Mouse (Mus musculus) forebrain, embryonic 16.5 days (tissue): ENCODE measurements around the gene Tnxb. TPM values are rescaled to one million over a fixed set of nuclear protein-coding genes. Genes with fewer than 3 reads are reported as not detected.
"Not testable (repeated sequence)": the region's sequence is repeated elsewhere in the genome, so short reads cannot be mapped to it uniquely, and the experiment has no call there.

Source experiments
- ATAC-seq: fragments of 200-750 bp; cut with Nextera tagmentation; 2 replicates; pipeline ENCODE4 v1.8.0; 2017; ENCODE audit warnings: mild to moderate bottlenecking, moderate library complexity
- H3K27ac ChIP-seq: fragments of 300-500 bp; sonication (generic); 2 replicates; pipeline ENCODE4 v1.5.1; 2014; ENCODE audit warnings: low read length, control low read depth
- H3K27me3 ChIP-seq: fragments of 300-500 bp; sonication (generic); replicated peaks from 2 replicates; pipeline ENCODE4 v1.6.1; 2014; ENCODE audit warnings: low read length; ENCODE audit not compliant: control insufficient read depth, insufficient read depth
- H3K36me3 ChIP-seq: fragments of 300-500 bp; sonication (generic); 2 replicates; pipeline ENCODE4 v1.6.1; 2014; ENCODE audit not compliant: control insufficient read depth, insufficient read depth
- H3K4me1 ChIP-seq: fragments of 300-500 bp; sonication (generic); replicated peaks from 2 replicates; pipeline ENCODE4 v1.6.1; 2014; ENCODE audit warnings: low read length; ENCODE audit not compliant: control insufficient read depth, insufficient read depth
- H3K4me2 ChIP-seq: fragments of 300-500 bp; sonication (generic); 2 replicates; pipeline ENCODE4 v1.6.1; 2014; ENCODE audit warnings: mild to moderate bottlenecking, low read length, control low read depth
- H3K4me3 ChIP-seq: fragments of 300-500 bp; sonication (generic); replicated peaks from 2 replicates; pipeline ENCODE4 v1.5.1; 2014; ENCODE audit warnings: mild to moderate bottlenecking, low read length, control low read depth
- H3K9ac ChIP-seq: fragments of 300-500 bp; sonication (generic); replicated peaks from 2 replicates; pipeline ENCODE4 v1.6.1; 2014; ENCODE audit warnings: low read depth, low read length, control low read depth
- H3K9me3 ChIP-seq: fragments of 300-500 bp; sonication (generic); 2 replicates; pipeline ENCODE4 v1.6.1; 2016; ENCODE audit warnings: low read length; ENCODE audit not compliant: control insufficient read depth
- WGBS: fragments of 180-500 bp; shearing (Covaris S2); extraction: QIAGEN DNeasy Blood & Tissue Kit; methylation state at CpG from one replicate; pipeline ENCODE4 v1.1.7; 2014; 5-methylcytosine and 5-hydroxymethylcytosine counted together
- polyA plus RNA-seq: library from polyadenylated mRNA; unstranded; fragments of >200 nt; fragmentation: Nextera tagmentation; extraction: Ambion mirVana; gene quantifications from 2 replicates; pipeline ENCODE4 v1.2.1, GENCODE M21; 2015

Gene Tnxb
- polyA plus RNA-seq, 1 experiment from 2014 or later, result 0.08 TPM

- ATAC-seq, H3K27me3 ChIP-seq, H3K4me3 ChIP-seq, H3K9ac ChIP-seq, H3K36me3 ChIP-seq, H3K4me1 ChIP-seq, H3K9me3 ChIP-seq, H3K4me2 ChIP-seq, H3K27ac ChIP-seq: not testable (repeated sequence)
- WGBS, result 87% methylated on average over 11 of the region's 11 CpGs
Observed at GRCm38 (mm10) chr17:34729155-34729554, 58.8 kb downstream of the Tnxb start.

DNA sequence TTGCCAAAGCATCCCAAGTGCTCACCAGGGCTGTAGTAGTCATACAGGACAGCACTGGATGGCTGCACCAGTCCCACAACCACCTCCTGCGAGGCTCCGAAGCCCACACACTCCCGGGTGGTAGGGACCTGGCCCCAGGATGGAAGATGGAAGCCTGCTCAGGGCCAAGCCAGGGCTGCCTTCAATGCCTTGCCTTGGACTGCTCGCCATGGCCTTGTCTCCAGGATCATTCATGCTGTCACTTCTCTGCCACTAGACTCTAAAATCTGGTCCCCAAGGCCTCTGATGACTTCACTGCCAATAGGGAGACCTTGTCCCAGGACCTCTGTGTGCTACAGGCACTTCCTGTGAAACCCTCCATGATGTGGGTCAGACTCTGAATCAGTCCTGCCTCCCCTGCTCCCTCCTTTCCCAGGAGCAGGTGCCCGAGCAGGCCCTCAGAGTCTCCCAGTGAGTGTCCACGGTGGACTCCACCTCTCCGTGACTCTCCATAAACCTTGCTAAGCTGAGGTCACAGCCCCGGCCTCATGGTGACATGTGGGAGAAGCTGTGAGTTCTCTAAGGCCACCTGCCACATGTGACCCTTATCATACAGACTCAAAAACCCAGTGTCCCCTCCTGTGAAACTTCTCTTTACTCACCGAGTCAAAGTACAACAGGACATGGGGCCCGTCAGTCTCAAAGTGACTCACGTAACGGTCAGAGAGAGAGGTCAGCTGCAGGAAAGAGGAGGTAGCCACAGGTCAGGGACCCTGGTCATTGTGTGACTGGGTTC lies 59.6 kb downstream of the Tnxb start:
- H3K9ac ChIP-seq, H3K4me2 ChIP-seq, H3K9me3 ChIP-seq, H3K36me3 ChIP-seq, H3K4me1 ChIP-seq, ATAC-seq, H3K4me3 ChIP-seq, H3K27ac ChIP-seq, H3K27me3 ChIP-seq: not testable (repeated sequence)
- 86% methylated on average over 10 of the region's 12 CpGs for WGBS

DNA sequence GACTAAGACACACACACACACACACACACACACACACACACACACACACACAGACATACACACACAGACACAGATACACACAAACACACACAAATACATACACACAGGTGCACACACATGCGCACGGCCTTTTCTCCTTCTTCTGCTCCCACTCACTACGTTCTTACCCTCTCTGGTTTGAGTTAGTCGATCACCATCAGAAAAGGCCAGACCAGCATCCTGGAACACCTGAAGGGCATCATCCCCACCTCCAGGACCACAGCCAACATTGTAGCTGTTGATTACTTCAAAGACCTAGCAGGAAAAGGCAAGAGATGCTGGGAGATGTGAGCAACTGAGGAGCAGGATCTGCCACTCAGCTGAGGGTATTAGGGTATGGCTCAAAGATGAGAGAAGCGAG lies 67.1 kb downstream of the Tnxb start:
- H3K36me3 ChIP-seq, ATAC-seq, H3K9ac ChIP-seq, H3K9me3 ChIP-seq, H3K4me3 ChIP-seq, H3K4me2 ChIP-seq, H3K27me3 ChIP-seq, H3K4me1 ChIP-seq, H3K27ac ChIP-seq: not testable (repeated sequence)
- 78% methylated on average over 5 of the region's 5 CpGs for WGBS

- not testable (repeated sequence) for H3K4me3 ChIP-seq, H3K36me3 ChIP-seq, H3K9ac ChIP-seq, H3K9me3 ChIP-seq, ATAC-seq, H3K27me3 ChIP-seq, H3K27ac ChIP-seq, H3K4me2 ChIP-seq, H3K4me1 ChIP-seq
- WGBS, result 87% methylated on average over 7 of the region's 7 CpGs
Observed at GRCm38 (mm10) chr17:34739708-34740107, 69.4 kb downstream of the Tnxb start.

GRCm38 (mm10) chr17:34740280-34740679 lies 69.9 kb downstream of the Tnxb start:
- Histone ChIP-seq H3K4me2 (no peak overlapping the region), H3K9me3 (no peaks in the 10 kb centered on the region), H3K36me3 (no peaks in the 10 kb centered on the region), H3K27ac (no peak overlapping the region), H3K9ac (no peak overlapping the region), H3K27me3 (no peaks in the 10 kb centered on the region), H3K4me1 (no peaks in the 10 kb centered on the region), H3K4me3 (no peak overlapping the region)
- no peak for ATAC-seq
- WGBS, result 84% methylated on average over 4 of the region's 4 CpGs

GRCm38 (mm10) chr17:34743719-34744118 lies 73.4 kb downstream of the Tnxb start, which contains the start of gene C4b:
C4b (minus strand) TSS chr17:34743882.
- no peaks in the 10 kb centered on the region for H3K27me3 ChIP-seq
- no peak within 1 kb of the TSS for H3K9ac ChIP-seq
- ATAC-seq, result no peak
- WGBS, result 81% methylated on average over 7 of the region's 7 CpGs
- H3K9me3 ChIP-seq, result no peaks in the 10 kb centered on the region
- H3K4me2 ChIP-seq, result no peak within 1 kb of the TSS
- H3K36me3 ChIP-seq, result no peaks in the 10 kb centered on the region
- no peaks in the 10 kb centered on the region for H3K4me1 ChIP-seq
- H3K27ac ChIP-seq, result no peak within 1 kb of the TSS
- H3K4me3 ChIP-seq, result no peak within 1 kb of the TSS

- no peak for ATAC-seq
- WGBS, result 81% methylated on average over 6 of the region's 6 CpGs
- H3K4me1 ChIP-seq, result no peaks in the 10 kb centered on the region
- H3K9me3 ChIP-seq, result no peaks in the 10 kb centered on the region
- H3K4me3 ChIP-seq, result no peak overlapping the region
- no peak overlapping the region for H3K9ac ChIP-seq
- H3K36me3 ChIP-seq, result no peaks in the 10 kb centered on the region
- H3K4me2 ChIP-seq, result no peak overlapping the region
- H3K27me3 ChIP-seq, result no peaks in the 10 kb centered on the region
- no peak overlapping the region for H3K27ac ChIP-seq
Observed at GRCm38 (mm10) chr17:34744206-34744605, 73.9 kb downstream of the Tnxb start.

GRCm38 (mm10) chr17:34744611-34745010 lies 74.3 kb downstream of the Tnxb start:
- H3K27ac ChIP-seq, H3K9me3 ChIP-seq, H3K36me3 ChIP-seq, H3K9ac ChIP-seq, H3K27me3 ChIP-seq, ATAC-seq, H3K4me3 ChIP-seq, H3K4me2 ChIP-seq, H3K4me1 ChIP-seq: not testable (repeated sequence)
- 92% methylated on average over 6 of the region's 6 CpGs for WGBS

- H3K27ac ChIP-seq, H3K9me3 ChIP-seq, H3K4me1 ChIP-seq, H3K9ac ChIP-seq, H3K27me3 ChIP-seq, ATAC-seq, H3K4me3 ChIP-seq, H3K4me2 ChIP-seq, H3K36me3 ChIP-seq: not testable (repeated sequence)
- 87% methylated on average over 4 of the region's 4 CpGs for WGBS
Observed at GRCm38 (mm10) chr17:34745166-34745565, 74.8 kb downstream of the Tnxb start.

DNA sequence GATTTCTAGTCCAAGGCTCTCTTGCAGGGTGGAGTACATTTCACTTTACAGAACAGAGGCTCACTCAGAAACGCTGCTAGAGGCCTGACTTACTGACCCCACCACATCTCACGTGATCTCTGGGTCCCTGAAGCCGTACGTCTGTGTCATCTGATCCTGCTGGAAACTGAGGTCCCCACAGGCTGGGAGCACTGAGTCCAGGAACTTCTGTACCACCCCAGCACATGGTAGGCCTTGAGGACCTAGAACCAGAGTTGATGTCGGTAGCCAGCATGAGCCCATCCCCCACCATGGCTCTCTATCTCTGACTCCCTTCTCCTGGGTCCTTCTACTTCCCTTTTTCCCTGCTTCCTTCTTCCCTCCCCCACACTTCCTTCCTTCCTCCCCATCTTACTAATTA lies 76.2 kb downstream of the Tnxb start:
- H3K27ac ChIP-seq, result no peak overlapping the region
- H3K4me2 ChIP-seq, result no peak overlapping the region
- no peaks in the 10 kb centered on the region for H3K4me1 ChIP-seq
- no peak for ATAC-seq
- no peaks in the 10 kb centered on the region for H3K36me3 ChIP-seq
- no peak overlapping the region for H3K9ac ChIP-seq
- no peaks in the 10 kb centered on the region for H3K9me3 ChIP-seq
- no peaks in the 10 kb centered on the region for H3K27me3 ChIP-seq
- WGBS, result 84% methylated on average over 5 of the region's 5 CpGs
- H3K4me3 ChIP-seq, result no peak overlapping the region
